8 mouse cellular contexts compared by ENCODE assay signal in genomic region chr16:87405001-87405400, GRCm38 (mm10). TPM values are rescaled to one million over a fixed set of nuclear protein-coding genes. Genes with fewer than 3 reads are reported as not detected.
A peak's percentile ranks its signal among the peaks of the same experiment; 100 is the strongest.
DNase-seq lines count a peak whose midpoint lies in the region; ATAC-seq and TF ChIP-seq lines count a peak whose summit lies in the region.

No protein-coding gene starts in this region.

- peaks cover 92% of the 10 kb centered on the region for H3K36me3 ChIP-seq in embryonic facial prominence, embryonic 14.5 days (ENCODE audit: control insufficient read depth, insufficient read depth, low read length)
- H3K36me3 ChIP-seq in liver, postnatal 0 days (replicated peaks; ENCODE audit: insufficient read depth, low read length): peaks cover 75% of the 10 kb centered on the region
- peaks cover 41% of the 10 kb centered on the region for H3K36me3 ChIP-seq in hindbrain, embryonic 16.5 days (ENCODE audit: control insufficient read depth, insufficient read depth, low read length)

- WGBS in embryonic facial prominence, embryonic 14.5 days: 70% methylated on average over 3 of the region's 3 CpGs
- 81% methylated on average over 3 of the region's 3 CpGs for WGBS in liver, postnatal 0 days (ENCODE audit: insufficient replicate concordance)
- 84% methylated on average over 3 of the region's 3 CpGs for WGBS in hindbrain, embryonic 16.5 days

- no peak for ATAC-seq in embryonic facial prominence, embryonic 14.5 days (ENCODE audit: low read depth)
- peak; percentile 73 for ATAC-seq in liver, postnatal 0 days
- no peak for ATAC-seq in hindbrain, embryonic 16.5 days

- TF ChIP-seq EP300 in liver, postnatal 0 days (IDR thresholded peaks at IDR 0.05; ENCODE audit: low read depth): no peak

- no peaks in the 10 kb centered on the region for H3K4me1 ChIP-seq in embryonic facial prominence, embryonic 14.5 days (ENCODE audit: control insufficient read depth, insufficient read depth, low read length)
- H3K4me1 ChIP-seq in liver, postnatal 0 days (ENCODE audit: insufficient read depth): no peaks in the 10 kb centered on the region
- no peaks in the 10 kb centered on the region for H3K4me1 ChIP-seq in hindbrain, embryonic 16.5 days (ENCODE audit: control insufficient read depth, insufficient read depth, low read depth, low read length)

- no peak overlapping the region for H3K4me3 ChIP-seq in embryonic facial prominence, embryonic 14.5 days (ENCODE audit: low read depth, low read length)
- H3K4me3 ChIP-seq in liver, postnatal 0 days (ENCODE audit: low read depth, low read length): no peak overlapping the region
- H3K4me3 ChIP-seq in hindbrain, embryonic 16.5 days (ENCODE audit: low read length): no peak overlapping the region

- peak; percentile 86 for DNase-seq in 416B (ENCODE audit: low read depth)
- peak; percentile 34 for DNase-seq in CD4-positive helper T cell, adult 2 months (ENCODE audit: low read depth, low spot score)
- DNase-seq in embryonic facial prominence, embryonic 14.5 days (ENCODE audit: low spot score): peak; percentile 1
- DNase-seq in liver, postnatal 0 days: peak; percentile 64
- no peak for DNase-seq in urinary bladder, postnatal 10 days (ENCODE audit: low spot score)
- DNase-seq in right cerebral cortex, postnatal 25 days: no peak
- no peak for DNase-seq in layer of hippocampus, adult 18-20 months (ENCODE audit: low spot score in 2 of 2)

- H3K27me3 ChIP-seq in embryonic facial prominence, embryonic 14.5 days (replicated peaks; ENCODE audit: control insufficient read depth, insufficient read depth, low read length): no peaks in the 10 kb centered on the region
- no peaks in the 10 kb centered on the region for H3K27me3 ChIP-seq in liver, postnatal 0 days (ENCODE audit: insufficient read depth, low read length)
- no peaks in the 10 kb centered on the region for H3K27me3 ChIP-seq in hindbrain, embryonic 16.5 days (replicated peaks; ENCODE audit: control insufficient read depth, insufficient read depth, low read length)

- no peak overlapping the region for H3K27ac ChIP-seq in embryonic facial prominence, embryonic 14.5 days (replicated peaks; ENCODE audit: low read depth, low read length)
- H3K27ac ChIP-seq in liver, postnatal 0 days (ENCODE audit: low read depth): no peak overlapping the region
- H3K27ac ChIP-seq in hindbrain, embryonic 16.5 days (ENCODE audit: low read depth, low read length): no peak overlapping the region

- peak; percentile 56 for TF ChIP-seq CTCF in liver, postnatal 0 days (IDR thresholded peaks at IDR 0.05; ENCODE audit: low read depth)

- no peak overlapping the region for H3K9ac ChIP-seq in embryonic facial prominence, embryonic 14.5 days (ENCODE audit: low read depth, low read length)
- no peak overlapping the region for H3K9ac ChIP-seq in liver, postnatal 0 days (replicated peaks)
- H3K9ac ChIP-seq in hindbrain, embryonic 16.5 days (ENCODE audit: low read depth, low read length): no peak overlapping the region

- H3K4me2 ChIP-seq in embryonic facial prominence, embryonic 14.5 days (ENCODE audit: low read depth, low read length): no peak overlapping the region
- no peak overlapping the region for H3K4me2 ChIP-seq in liver, postnatal 0 days (ENCODE audit: low read depth, low read length)
- H3K4me2 ChIP-seq in hindbrain, embryonic 16.5 days (ENCODE audit: low read length): no peak overlapping the region

- H3K9me3 ChIP-seq in embryonic facial prominence, embryonic 14.5 days (ENCODE audit: control insufficient read depth, low read length): no peaks in the 10 kb centered on the region
- no peaks in the 10 kb centered on the region for H3K9me3 ChIP-seq in liver, postnatal 0 days (ENCODE audit: low read length)
- no peaks in the 10 kb centered on the region for H3K9me3 ChIP-seq in hindbrain, embryonic 16.5 days (ENCODE audit: control insufficient read depth, low read length)

RNA-seq across cellular contexts. Expression of gene Ltn1, which starts 27.4 kb away (rescaled TPM):
- 26.8 and 30.8 TPM in 2 replicates for polyA plus RNA-seq in embryonic facial prominence, embryonic 14.5 days (2014; fragmentation: Nextera tagmentation; extraction: Ambion mirVana)
- 5.2 and 6.9 TPM in 2 replicates for polyA plus RNA-seq in liver, postnatal 0 days (2015; fragmentation: Nextera tagmentation; extraction: Ambion mirVana)
- polyA plus RNA-seq in hindbrain, embryonic 16.5 days (2015; fragmentation: Nextera tagmentation; extraction: Ambion mirVana): 20.7 and 22.5 TPM in 2 replicates
- total RNA-seq in layer of hippocampus, adult 18-20 months (2021): 10 to 100 TPM; 43.5 to 44.2 TPM

RNA-seq across cellular contexts. Expression of gene Rwdd2b, which starts 35.4 kb away (rescaled TPM):
- polyA plus RNA-seq in embryonic facial prominence, embryonic 14.5 days (2014; fragmentation: Nextera tagmentation; extraction: Ambion mirVana): 8.1 and 9.1 TPM in 2 replicates
- polyA plus RNA-seq in liver, postnatal 0 days (2015; fragmentation: Nextera tagmentation; extraction: Ambion mirVana): 4.6 and 5.2 TPM in 2 replicates
- 16.3 and 16.5 TPM in 2 replicates for polyA plus RNA-seq in hindbrain, embryonic 16.5 days (2015; fragmentation: Nextera tagmentation; extraction: Ambion mirVana)
- 10 to 100 TPM in 1 of 2 experiments, 1 to 10 TPM in 1; 9.6 to 10.6 TPM for total RNA-seq in layer of hippocampus, adult 18-20 months (2021)

RNA-seq across cellular contexts. Expression of gene Usp16, which starts 49.5 kb away (rescaled TPM):
- 48.3 and 50.8 TPM in 2 replicates for polyA plus RNA-seq in embryonic facial prominence, embryonic 14.5 days (2014; fragmentation: Nextera tagmentation; extraction: Ambion mirVana)
- 21.8 and 23.6 TPM in 2 replicates for polyA plus RNA-seq in liver, postnatal 0 days (2015; fragmentation: Nextera tagmentation; extraction: Ambion mirVana)
- polyA plus RNA-seq in hindbrain, embryonic 16.5 days (2015; fragmentation: Nextera tagmentation; extraction: Ambion mirVana): 41.4 and 42.8 TPM in 2 replicates
- 10 to 100 TPM; 32.4 to 36.7 TPM for total RNA-seq in layer of hippocampus, adult 18-20 months (2021)

RNA-seq across cellular contexts. Expression of gene N6amt1, which starts 51.0 kb away (rescaled TPM):
- polyA plus RNA-seq in embryonic facial prominence, embryonic 14.5 days (2014; fragmentation: Nextera tagmentation; extraction: Ambion mirVana): 15.8 and 21.4 TPM in 2 replicates
- 9.4 and 10.6 TPM in 2 replicates for polyA plus RNA-seq in liver, postnatal 0 days (2015; fragmentation: Nextera tagmentation; extraction: Ambion mirVana)
- polyA plus RNA-seq in hindbrain, embryonic 16.5 days (2015; fragmentation: Nextera tagmentation; extraction: Ambion mirVana): 20.2 and 22.4 TPM in 2 replicates
- 10 to 100 TPM; 17.2 to 20.3 TPM for total RNA-seq in layer of hippocampus, adult 18-20 months (2021)

Comparison
In these comparisons a context has a peak if more than half of its experiments do, and no peak if none do; other contexts are left out.
1. DNase-seq: peak in 416B (single experiment), CD4-positive helper T cell, adult 2 months (single experiment), embryonic facial prominence, embryonic 14.5 days (single experiment) and liver, postnatal 0 days (single experiment); none in urinary bladder, postnatal 10 days (single experiment), right cerebral cortex, postnatal 25 days (single experiment) and layer of hippocampus, adult 18-20 months (0 of 2).